Mouse (Mus musculus): ENCODE data around the gene Gm4307. TPM values are rescaled to one million over a fixed set of nuclear protein-coding genes. Genes with fewer than 3 reads are reported as not detected.
"Not testable (repeated sequence)": the region's sequence is repeated elsewhere in the genome, so short reads cannot be mapped to it uniquely, and the experiment has no call there.

Gene Gm4307
- not detected in 2 replicates for total RNA-seq (2017)

GRCm38 (mm10) chr10:100361038-100361437 lies at the start of gene Gm4307:
TSS of gene Gm4307 (plus strand) at chr10:100361338.
- not testable (repeated sequence) for ATAC-seq (replicated peaks; ENCODE audit: low read depth, poor library complexity, severe bottlenecking)

DNA sequence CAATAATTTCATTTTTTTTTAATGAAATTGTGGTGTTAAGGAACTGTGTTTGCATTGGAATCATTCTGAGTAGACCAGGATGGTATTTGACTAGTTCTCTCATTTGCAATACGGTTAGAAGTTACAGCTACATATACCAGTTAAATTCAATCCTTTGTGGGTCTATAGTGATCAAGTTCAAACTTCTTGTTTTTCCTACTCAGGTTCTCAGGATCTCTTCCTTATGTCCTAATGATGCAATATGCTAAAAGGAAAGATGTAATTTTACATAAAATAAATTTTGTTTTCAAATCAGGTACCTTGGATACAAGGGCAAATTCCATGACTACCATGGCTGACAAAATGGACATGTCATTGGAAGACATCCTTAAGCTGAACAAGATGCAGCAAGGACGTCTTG lies 25.8 kb upstream of the Gm4307 start, which contains the start of gene Gm4301:
TSS of gene Gm4301 (plus strand) at position 301 of the 400 bp plus-strand sequence.
- not testable (repeated sequence) for ATAC-seq (replicated peaks; ENCODE audit: low read depth, poor library complexity, severe bottlenecking)

GRCm38 (mm10) chr10:100340536-100340935 lies 20.6 kb upstream of the Gm4307 start, which contains the start of gene Gm4302:
TSS of gene Gm4302 (plus strand) at chr10:100340836.
- ATAC-seq (replicated peaks; ENCODE audit: low read depth, poor library complexity, severe bottlenecking), result not testable (repeated sequence)

- ATAC-seq (replicated peaks; ENCODE audit: low read depth, poor library complexity, severe bottlenecking), result not testable (repeated sequence)
Observed at GRCm38 (mm10) chr10:100345672-100346071, 15.5 kb upstream of the Gm4307 start, which contains the start of gene Gm4303. TSS of gene Gm4303 (plus strand) at chr10:100345972.

GRCm38 (mm10) chr10:100350793-100351192 lies 10.3 kb upstream of the Gm4307 start, which contains the start of gene Gm4305:
TSS of gene Gm4305 (plus strand) at chr10:100351093.
- ATAC-seq (replicated peaks; ENCODE audit: low read depth, poor library complexity, severe bottlenecking), result not testable (repeated sequence)

- not testable (repeated sequence) for ATAC-seq (replicated peaks; ENCODE audit: low read depth, poor library complexity, severe bottlenecking)
Observed at GRCm38 (mm10) chr10:100356841-100357240, 4.3 kb upstream of the Gm4307 start.

- not testable (repeated sequence) for ATAC-seq (replicated peaks; ENCODE audit: low read depth, poor library complexity, severe bottlenecking)
Observed at GRCm38 (mm10) chr10:100382460-100382859, 21.3 kb downstream of the Gm4307 start, which contains the start of gene Gm4312. TSS of gene Gm4312 (minus strand) at chr10:100382560.

GRCm38 (mm10) chr10:100402301-100402700 lies 41.2 kb downstream of the Gm4307 start:
- not testable (repeated sequence) for ATAC-seq (replicated peaks; ENCODE audit: low read depth, poor library complexity, severe bottlenecking)

Other genes starting within 250 kb of the Gm4307 start
- gene Gm4301, start 25.7 kb upstream of the Gm4307 start, total RNA-seq (2017), result not detected in 2 replicates
- gene Gm4302, start 20.5 kb upstream of the Gm4307 start, total RNA-seq (2017), result not detected in 2 replicates
- gene Gm4303, start 15.4 kb upstream of the Gm4307 start, total RNA-seq (2017), result not detected in 2 replicates
- gene Gm4305, start 10.2 kb upstream of the Gm4307 start, total RNA-seq (2017), result not detected in 2 replicates
- gene Gm4312, start 21.2 kb downstream of the Gm4307 start, total RNA-seq (2017), result not detected in 2 replicates
- gene Tmtc3, start 126.0 kb downstream of the Gm4307 start, total RNA-seq (2017), result 9.6 and 11.3 TPM in 2 replicates
- 25.5 and 28.5 TPM in 2 replicates for gene Cep290, start 126.2 kb downstream of the Gm4307 start, total RNA-seq (2017)
- gene 4930430F08Rik, start 229.1 kb downstream of the Gm4307 start, total RNA-seq (2017), result 15.1 and 22.5 TPM in 2 replicates
- not detected in 2 replicates for gene 1700017N19Rik, start 229.1 kb downstream of the Gm4307 start, total RNA-seq (2017)

All from common myeloid progenitor, adult 5-6 weeks (primary cell).